Mouse (Mus musculus): Measurements from ENCODE around the gene Fam222b. TPM values are rescaled to one million over a fixed set of nuclear protein-coding genes. Genes with fewer than 3 reads are reported as not detected.
A peak's percentile ranks its signal among the peaks of the same experiment; 100 is the strongest.
"Not testable (repeated sequence)": the region's sequence is repeated elsewhere in the genome, so short reads cannot be mapped to it uniquely, and the experiment has no call there.

Gene Fam222b
- 10 to 100 TPM; 24.6 to 27.7 (median 26.9) TPM for total RNA-seq (2022)

DNA sequence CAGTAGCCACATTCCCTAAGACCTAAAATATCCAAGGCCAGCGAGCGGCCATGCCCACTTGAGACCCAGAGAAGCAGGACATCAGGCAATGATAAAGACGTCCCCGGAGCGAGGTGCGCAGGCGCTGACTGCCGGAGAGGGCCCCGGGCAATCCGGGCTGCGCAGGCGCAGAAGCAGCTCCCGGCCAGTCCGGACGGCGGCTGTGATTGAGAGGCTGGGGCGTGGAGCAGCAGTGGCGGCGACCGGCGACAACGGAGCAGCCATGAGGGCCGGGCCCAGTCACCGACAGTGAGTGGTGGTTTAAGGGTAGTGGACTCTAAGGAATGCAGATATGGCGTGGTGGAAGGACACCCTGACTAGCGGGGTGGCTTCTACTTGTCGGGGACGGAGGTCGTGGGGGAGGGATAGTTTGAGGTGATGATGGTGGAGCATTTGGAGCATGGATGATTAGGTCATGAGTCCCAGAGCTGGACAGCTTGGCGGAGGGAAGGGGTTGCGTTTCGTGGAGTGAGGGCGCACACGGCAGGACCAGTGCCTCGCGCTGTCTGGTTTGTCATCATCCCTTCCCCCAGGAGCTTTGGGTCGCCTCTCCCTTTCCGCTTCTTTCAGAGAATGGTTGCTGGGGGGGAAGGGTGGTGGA lies at the start of gene Fam222b:
Fam222b (plus strand) TSS at position 157 of the 640 bp plus-strand sequence.
- peak; percentile 76 to 88 for DNase-seq (ENCODE audit: low spot score in 2 of 2)

DNA sequence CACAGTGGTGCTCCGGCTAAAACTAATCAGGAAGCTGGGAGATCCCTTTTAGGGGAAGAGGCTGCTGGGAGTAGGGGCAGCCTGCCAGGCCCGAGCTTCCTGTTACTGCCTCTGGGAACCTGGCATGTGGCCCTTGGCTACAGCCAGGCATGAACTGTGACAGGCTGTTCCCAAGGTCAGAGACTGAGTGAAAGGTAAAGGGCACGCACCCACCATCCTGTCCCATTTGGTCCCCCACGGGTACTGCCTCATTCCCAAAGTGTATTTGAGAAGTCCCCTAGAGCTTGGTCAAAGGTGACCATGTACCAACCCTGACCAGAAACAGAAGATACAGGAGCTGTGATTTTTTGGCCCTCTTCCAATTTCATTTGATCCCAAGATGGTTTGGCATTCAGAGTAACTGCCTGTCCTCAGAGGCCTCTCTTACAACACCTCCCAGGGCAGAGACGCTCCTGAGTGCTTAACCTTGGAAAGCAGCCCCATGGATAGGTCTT lies 49.7 kb upstream of the Fam222b start:
- DNase-seq (ENCODE audit: low spot score in 2 of 2): no peak

DNA sequence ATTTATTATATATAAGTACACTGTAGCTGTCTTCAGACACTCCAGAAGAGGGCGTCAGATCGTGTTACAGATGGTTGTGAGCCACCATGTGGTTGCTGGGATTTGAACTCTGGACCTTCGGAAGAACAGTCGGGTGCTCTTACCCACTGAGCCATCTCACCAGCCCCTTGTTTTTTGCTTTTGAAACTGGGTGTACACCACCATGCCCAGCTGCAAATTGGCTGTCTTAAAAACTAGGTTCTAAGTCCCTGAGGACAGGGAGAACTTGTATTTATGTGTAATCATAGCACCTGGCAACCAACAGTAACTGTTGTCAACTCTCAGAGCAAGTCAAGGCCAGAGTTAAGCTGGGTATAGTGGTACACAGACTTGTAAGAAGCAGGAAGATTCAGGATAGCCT lies 45.8 kb upstream of the Fam222b start:
- not testable (repeated sequence) for DNase-seq (ENCODE audit: low spot score in 2 of 2)

DNA sequence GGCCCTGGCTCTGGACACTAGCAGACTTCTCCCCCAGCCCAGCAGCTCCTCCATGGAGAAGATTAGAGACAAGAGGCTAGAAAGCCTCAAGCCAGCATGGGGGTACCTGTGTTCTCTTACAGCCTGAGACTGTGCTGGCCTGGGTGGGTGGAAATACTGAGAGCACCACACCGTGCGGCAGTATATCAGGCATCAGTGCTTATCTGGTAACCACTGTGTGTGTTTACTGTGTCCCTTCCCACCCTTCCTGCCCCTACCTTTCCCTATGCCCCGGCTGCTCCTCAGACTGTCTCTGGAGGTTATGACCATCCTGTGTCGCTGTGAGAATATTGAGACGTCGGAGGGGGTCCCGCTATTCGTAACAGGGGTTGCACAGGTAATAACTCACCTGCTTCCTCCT lies 41.4 kb upstream of the Fam222b start:
- DNase-seq (ENCODE audit: low spot score in 2 of 2): no peak

DNA sequence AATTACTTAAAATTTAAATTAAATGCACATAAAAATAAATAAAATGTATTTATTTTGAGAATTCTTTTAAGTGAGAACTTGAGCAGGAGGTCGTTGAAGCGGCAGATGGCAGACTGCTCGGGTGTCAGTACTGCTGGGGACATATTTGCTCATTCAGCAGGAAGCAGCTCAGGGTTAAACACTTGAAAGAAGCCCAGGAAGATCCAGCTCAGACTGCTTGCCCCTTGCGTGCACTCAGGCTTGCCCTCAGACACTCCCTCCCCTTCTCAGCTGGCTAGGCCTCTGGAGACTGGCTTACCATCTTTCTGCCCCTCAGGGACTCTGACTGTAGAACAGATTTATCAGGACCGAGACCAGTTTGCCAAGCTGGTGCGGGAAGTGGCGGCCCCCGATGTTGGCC lies 37.5 kb upstream of the Fam222b start:
- no peak for DNase-seq (ENCODE audit: low spot score in 2 of 2)

DNA sequence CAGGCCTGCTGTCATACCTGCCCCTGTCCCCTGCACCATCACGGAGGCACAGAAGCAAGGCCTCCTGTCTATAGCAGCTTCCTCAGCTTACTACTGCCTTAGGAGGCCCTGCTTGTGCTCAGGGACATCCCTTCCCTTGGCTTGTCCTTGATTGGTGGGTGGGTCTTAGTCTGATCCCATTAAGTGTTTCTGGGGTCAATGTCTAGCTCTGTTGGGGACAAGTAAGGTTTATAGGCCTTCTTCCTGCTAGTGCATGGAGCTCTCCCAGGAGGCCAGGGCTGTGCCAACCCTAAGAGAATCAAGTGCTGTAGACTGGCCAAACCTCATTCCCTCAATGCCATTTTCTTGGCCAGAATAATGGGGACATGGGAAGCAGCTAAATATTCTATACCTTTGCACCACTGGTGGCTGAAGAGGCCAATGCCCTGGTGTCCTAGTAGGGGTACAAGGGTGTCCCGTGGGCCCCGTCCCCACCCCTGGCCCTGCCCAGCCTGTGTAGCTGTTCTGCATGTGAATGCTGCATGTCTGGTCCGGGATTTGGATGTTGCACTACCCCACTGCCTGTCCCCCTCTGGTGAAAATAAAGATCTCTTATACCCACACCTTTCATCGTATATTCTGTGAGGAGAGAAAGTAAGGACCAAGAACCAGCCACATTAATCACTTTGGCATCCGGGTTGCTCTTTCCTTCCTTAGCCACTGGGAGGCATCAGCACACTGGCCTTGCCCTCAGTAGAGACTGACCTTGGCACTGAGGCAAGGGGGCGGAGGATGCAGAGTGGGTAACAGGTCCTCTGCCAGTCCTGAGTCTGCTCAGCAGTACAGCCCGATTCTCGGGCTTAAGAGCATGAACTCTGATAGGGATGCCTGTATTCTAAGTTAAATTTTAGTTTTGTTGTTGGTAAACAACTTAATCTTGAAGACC lies 34.4 kb upstream of the Fam222b start:
- DNase-seq (ENCODE audit: low spot score in 2 of 2): peak in 1 of 2 experiments; percentile 32

DNA sequence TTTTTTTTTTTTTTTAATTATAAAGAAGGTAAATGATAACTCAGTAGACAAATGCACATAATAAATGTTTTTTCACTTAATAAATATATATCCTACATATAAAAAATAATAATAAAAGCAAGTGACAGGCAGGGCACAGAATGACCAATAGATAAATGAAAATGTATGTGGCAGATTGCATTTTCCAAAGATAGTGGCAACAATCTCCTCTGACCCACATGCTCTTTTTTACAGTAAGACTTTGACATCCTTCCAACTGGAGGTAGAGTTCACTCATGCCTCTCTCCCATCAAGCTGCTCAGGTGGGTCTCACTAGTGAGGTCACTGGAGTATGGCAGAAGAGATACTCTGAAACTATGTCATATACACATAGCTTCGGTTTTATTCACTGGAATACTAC lies 31.9 kb upstream of the Fam222b start:
- DNase-seq (ENCODE audit: low spot score in 2 of 2): no peak

DNA sequence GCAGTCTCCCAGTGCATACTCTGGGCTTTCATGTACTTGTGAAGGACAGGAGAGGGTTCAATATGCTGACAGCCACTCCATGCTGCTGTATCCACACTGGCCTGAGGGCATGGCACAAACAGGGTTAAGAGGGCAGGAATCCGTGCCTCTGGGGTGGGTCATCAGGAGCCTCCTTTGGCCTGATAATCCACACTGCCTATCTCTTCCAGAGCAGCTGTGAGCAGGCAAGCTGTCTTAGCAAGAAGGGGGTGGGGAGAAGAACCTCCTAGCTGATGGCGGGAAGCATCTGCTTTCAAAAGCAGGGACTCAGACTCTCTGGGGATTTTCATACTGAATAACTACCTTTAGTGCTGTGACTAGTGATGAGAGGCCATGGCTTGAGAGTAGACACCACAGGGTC lies 28.6 kb upstream of the Fam222b start:
- DNase-seq (ENCODE audit: low spot score in 2 of 2): no peak

DNA sequence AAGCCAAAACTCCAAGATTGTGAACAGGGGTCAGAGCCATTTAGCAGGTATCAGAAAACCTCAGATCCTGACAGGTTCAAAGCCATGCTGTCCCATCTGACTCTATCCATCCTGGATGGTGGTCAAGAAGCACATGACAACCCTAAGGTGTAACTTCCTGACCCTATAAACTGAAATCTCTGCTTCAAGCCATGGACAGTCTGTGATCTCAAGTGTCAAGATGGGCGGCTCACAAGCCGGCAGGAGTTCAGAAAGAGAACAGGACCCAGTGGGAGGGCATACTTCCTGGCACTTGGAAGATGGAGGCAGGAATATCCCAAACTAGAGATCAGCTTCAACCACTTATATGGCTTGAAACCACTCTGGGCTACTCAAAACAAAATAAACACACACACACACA lies 27.8 kb upstream of the Fam222b start:
- no peak for DNase-seq (ENCODE audit: low spot score in 2 of 2)

DNA sequence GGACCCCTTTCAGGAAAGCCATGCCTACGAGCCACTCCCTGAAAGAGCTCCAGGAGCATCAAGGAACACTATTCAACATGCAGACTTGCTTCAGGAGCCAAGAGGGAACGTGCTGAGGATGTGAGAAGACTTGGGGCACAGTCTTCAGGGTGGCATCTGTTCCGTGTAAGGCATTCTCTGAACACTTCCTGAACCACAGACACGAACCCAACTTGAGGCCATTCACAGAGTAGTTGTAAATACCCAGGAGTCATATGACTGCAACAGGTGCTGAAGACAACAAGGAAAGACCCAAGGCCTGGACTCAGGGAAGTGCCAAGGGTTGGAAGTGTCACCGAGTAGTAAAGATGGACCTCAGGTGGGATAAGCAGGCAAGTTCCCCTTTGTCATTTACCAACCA lies 26.9 kb upstream of the Fam222b start:
- no peak for DNase-seq (ENCODE audit: low spot score in 2 of 2)

DNA sequence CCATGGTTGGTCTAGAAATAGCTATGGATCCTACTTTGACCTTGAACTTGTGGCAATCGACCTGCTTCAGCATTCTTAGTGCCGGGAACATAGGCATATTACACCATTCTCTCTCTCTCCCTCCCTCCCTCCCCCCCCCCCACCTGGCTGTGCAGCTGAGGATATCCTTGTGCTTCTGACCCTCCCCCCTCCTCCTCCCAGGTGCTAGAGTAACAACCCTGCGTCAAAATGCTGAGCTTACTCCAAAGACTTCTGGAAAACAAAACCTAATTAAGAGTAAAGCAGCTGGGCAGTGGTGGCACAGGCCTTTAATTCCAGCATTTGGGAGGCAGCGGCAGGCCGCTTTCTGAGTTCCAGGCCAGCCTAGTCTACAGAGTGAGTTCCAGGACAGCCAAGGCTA lies 25.3 kb upstream of the Fam222b start:
- DNase-seq (ENCODE audit: low spot score in 2 of 2): no peak

DNA sequence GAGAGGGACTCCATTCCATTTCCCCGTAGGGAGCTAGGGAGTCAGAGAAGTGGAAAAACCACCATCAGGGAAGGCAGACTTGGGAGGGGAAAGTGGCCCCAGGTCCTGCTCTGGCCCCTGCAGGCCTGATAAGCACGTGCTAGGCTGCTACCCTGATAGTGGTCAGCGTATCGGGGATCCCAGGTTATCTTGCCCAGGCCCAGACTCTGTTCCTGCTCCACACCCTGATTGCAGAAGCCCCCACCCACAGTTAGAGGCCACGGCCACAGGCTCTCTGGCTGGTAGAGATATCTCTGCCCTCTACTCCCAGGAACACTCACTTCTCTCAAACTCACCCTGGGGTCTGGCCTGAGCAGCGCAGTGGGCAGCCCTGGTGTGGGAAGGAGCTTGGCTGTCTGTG lies 24.8 kb upstream of the Fam222b start:
- DNase-seq (ENCODE audit: low spot score in 2 of 2): no peak

DNA sequence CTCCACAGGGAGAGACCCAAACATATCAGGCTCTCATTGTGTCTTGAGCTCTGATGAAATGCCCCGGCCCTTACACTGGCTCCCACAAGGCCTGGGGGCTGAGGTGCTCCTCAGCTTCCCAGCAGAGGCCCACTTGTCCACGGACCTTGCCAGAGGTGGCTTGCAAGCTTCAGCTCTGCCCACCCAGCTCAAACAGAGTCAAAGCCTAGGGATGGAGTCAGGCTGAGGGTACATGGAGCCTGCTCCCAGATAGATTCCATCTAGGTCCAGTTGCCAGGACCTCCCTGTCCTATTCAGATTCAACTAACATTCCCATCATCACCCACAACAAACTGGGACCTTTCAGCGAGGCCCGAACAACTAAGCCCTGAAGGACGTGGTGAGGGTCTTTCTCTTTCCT lies 22.5 kb upstream of the Fam222b start:
- DNase-seq (ENCODE audit: low spot score in 2 of 2): no peak

DNA sequence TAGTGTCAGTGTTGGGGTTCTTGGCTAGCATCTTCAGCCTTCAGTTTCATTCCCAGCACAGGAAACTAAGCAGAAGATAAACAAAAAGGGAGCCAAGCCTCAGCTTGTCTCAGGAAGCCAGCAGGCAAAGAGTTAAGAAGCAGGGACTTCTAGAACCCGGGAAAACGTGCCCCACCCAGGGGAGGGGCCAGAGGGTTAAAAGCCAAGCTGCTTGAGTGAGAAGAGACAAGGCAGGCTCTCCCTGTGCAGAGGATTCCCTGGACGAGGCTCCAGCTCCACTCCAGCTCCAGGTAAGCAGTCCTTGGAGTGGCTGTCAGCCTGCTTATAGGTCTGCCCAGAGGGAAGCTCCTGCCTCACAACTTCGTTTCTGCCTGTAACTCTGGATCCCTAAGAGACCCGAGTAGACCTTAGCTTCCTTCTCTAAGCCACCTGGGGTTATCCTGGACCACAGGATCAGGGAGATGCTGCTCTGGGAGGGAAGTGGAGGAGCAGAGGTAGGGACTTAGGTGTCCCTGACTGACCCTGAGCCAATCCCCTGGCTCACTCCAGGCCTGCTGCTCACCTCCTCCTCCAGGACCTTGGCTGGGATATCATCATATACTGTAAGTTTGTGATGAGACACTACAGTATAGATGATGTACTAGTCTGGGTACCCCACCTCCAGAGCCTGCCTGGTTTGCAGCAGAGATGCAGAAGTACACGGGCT lies 21.9 kb upstream of the Fam222b start:
- no peak for DNase-seq (ENCODE audit: low spot score in 2 of 2)

DNA sequence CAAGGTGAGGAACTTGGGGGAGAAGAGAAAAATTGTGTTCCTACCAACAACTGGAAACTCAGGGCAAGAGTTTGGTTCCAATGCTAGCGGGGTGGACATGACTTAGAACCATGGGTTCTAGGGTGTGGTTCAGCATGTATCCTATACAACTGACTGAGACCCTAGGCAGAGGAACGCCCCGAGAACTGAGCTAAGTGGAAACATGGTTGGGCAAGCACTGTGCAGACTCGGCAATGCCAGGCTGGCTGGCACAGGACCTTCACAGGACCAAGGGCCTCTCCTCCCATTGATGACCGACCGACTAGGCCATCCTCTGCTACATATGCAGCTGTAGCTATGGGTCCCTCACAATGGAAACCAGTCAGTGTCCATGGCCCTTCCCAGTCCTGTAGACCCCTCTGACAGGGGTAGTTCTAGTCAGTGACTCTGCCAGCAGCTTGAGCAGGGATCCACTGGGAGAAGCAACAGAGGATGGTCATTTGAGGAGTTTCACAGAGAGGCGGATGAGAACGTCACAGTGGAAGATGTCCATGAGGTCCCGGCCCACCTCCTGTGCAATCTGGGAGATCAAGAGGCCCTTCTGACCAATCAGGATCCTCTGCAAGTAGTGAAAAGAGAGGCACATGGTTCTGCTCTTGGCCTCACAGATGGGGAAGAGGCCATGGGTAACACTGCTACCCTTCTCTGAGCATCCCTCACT lies 20.7 kb upstream of the Fam222b start:
- no peak for DNase-seq (ENCODE audit: low spot score in 2 of 2)

DNA sequence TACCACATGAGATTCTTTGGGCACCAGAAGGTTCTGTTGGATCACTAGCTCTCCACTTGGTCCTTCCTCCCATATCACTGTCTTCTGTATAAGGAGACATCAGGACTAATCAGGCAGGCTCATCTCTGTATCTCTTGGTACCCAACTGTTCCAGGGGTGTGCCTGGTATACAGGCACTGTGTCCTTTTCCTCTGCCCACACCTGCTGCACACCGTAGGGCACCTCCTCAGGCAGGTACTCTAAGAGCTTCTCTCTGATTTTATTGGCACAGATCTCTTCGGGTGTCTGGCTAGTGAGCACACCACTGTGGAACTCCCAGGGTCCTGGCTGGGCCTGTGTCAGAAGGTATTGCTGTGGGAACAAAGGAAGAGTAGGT lies 20.2 kb upstream of the Fam222b start:
- no peak for DNase-seq (ENCODE audit: low spot score in 2 of 2)

DNA sequence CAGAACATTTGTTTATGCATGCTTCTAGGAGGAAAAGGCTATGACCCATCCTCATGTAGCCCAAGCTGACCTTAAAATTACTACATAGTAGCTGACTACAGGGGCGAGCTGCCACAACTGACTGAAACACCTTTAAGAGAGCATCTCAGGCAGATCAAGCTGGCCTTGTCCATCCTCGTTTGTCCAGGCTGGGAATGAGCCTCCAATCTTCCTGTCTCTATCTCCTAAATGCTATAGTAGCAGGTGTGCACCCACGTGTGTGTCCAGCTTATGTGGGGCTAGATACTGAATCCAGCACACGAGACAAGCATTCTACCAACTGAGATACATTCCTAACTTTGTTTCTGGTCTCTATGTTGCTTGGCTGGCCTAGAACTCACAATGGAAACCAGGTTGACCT lies 19.8 kb upstream of the Fam222b start:
- no peak for DNase-seq (ENCODE audit: low spot score in 2 of 2)

DNA sequence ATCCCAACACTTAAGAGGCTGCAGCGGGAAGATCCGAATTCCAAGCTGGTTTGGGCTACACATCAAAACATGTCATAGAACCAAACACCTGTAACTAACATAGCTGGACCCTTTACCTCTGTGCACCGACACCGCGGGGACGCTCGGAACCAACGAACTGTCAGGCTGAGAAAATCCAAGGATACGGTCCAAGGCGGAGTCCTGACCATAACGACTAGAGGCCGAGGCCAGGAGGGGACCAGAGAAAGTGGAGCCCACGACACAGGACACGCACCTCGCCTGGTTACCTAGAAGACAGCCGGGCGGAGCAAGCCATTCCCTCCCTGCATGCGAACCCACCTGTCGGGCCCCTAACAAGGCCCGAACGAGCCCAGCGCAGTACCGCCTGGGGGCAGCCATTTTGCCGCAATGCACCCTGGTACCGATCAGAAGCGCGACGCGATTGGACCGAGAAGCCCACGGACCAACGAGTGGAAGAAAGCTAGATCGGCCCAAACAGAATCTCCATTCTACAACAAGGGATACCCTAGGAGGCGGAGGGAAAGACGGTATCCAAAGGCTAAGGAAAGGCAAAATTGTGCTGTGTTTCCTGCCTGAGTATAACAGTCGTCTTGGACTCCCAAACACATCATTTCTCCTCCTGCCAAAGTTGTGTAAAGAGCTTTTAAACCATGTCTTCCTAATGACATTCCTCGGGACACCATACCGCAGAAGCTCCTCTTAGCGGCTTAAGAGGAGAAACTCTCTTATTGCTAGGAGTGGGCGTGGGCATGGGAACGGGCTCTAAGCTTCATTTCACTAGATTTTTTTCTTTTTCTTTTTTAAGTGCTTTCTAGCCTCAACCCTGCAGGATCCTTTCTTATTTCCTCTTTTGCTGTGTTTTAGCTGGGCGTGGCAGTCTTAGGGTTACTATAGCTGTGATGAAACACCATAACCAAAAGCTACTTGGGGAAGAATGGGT lies 14.2 kb upstream of the Fam222b start, which contains the start of gene Eral1:
Eral1 (minus strand) TSS at position 423 of the 961 bp plus-strand sequence.
- DNase-seq (ENCODE audit: low spot score in 2 of 2): peak; percentile 66 to 72

DNA sequence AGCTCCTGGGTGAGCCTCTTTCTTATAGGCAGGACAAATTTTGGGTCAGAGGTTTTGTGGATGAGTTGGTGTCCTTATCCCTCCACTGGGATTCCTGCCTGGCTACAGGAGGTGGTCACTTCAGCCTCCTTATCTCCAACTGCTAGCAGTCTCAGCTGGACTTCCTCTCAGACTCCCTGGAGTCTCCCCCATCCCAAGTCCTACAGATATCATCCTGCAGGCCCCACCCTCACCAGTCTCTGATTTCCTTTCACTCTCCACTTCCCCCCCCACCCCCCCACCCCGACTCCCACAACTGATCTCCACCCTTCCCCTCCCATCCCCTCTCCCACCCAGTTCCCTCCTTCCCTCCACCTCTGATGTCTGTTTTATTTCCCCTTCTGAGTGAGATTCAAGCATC lies 10.9 kb upstream of the Fam222b start:
- no peak for DNase-seq (ENCODE audit: low spot score in 2 of 2)

DNA sequence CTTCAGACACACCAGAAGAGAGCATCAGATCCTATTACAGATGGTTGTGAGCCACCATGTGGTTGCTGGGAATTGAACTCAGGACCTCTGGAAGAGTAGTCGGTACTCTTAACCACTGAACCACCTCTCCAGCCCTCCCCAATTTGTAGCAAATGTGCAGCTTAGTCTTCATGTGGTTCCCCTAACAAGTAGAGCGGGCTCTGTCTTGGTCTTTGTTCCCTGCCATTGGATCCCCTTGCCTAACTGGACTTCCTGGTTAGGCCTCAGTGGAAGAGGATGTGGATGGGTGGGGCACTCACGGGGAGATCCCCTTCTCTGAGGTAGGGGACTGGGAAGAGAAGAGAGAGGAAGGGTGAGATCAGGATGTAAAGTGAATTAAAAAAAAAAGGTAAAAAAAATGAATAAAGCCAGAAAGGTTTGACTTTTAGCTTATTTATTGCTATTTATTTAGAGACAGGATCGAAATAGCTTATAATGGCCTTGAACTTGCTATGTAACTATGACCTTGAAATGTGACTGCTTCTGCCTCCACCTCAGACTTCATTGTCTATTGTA lies 7.5 kb upstream of the Fam222b start:
- no peak for DNase-seq (ENCODE audit: low spot score in 2 of 2)

Data from left cerebral cortex, adult 8-10 months (tissue).